Mouse (Mus musculus): ENCODE results near the gene Lce3c. TPM values are rescaled to one million over a fixed set of nuclear protein-coding genes. Genes with fewer than 3 reads are reported as not detected.

Lce3c gene
- polyA plus RNA-seq, 1 experiment from 2014 or later = not detected

DNA sequence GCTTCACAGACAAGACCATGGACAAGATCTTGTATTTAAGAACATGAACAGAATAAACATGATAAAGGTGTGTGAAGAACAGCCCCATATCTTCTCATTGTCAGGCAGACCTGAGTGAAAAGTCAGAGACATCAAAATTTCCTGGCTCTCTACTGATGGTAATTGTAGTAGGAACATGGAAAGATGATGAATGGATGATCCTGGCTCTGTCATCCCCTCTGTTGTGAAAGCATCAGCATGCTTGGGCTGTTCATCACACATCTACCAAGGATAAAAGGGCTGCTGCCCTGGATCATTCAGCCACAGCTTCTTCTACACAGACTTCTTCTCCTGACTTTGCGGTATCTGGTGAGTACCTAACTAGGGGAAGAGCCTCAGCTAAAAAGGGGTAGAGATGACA is 12.8 kb downstream of the Lce3c start, which contains the start of gene Lce3d:
Gene Lce3d (plus strand): TSS at position 301 of the 400 bp plus-strand sequence.
- H3K9ac ChIP-seq (ENCODE audit: low read length) = no peak within 1 kb of the TSS
- 96% methylated on average over 1 of the region's 1 CpGs for WGBS
- ATAC-seq (replicated peaks; ENCODE audit: low FRiP score, low TSS enrichment, low read depth) (no peak), DNase-seq (ENCODE audit: low spot score) (no peak)
- no peaks in the 10 kb centered on the region for H3K4me1 ChIP-seq (replicated peaks; ENCODE audit: control insufficient read depth, insufficient read depth, low read length)
- H3K27me3 ChIP-seq (replicated peaks; ENCODE audit: control insufficient read depth, insufficient read depth, low read length) = no peaks in the 10 kb centered on the region
- no peak within 1 kb of the TSS for H3K4me2 ChIP-seq (ENCODE audit: low read length)
- H3K27ac ChIP-seq (ENCODE audit: low read depth) = no peak within 1 kb of the TSS
- H3K36me3 ChIP-seq (ENCODE audit: control insufficient read depth, insufficient read depth, low read length) = no peaks in the 10 kb centered on the region
- no peaks in the 10 kb centered on the region for H3K9me3 ChIP-seq (ENCODE audit: control insufficient read depth, low read length)
- H3K4me3 ChIP-seq (ENCODE audit: low read depth, low read length) = no peak within 1 kb of the TSS

GRCm38 (mm10) chr3:92966761-92967160 is 22.5 kb downstream of the Lce3c start, which contains the start of gene Lce3e:
Gene Lce3e, plus strand, starts transcription at chr3:92967061.
- no peak for DNase-seq (ENCODE audit: low spot score)
- 85% methylated on average over 2 of the region's 2 CpGs for WGBS

GRCm38 (mm10) chr3:92978484-92978883 is 34.2 kb downstream of the Lce3c start:
- DNase-seq (ENCODE audit: low spot score) (no peak), ATAC-seq (replicated peaks; ENCODE audit: low FRiP score, low TSS enrichment, low read depth) (no peak)
- H3K27me3 ChIP-seq (replicated peaks; ENCODE audit: control insufficient read depth, insufficient read depth, low read length) = no peaks in the 10 kb centered on the region
- H3K27ac ChIP-seq (ENCODE audit: low read depth) = no peak overlapping the region
- no peak overlapping the region for H3K4me2 ChIP-seq (ENCODE audit: low read length)
- WGBS = 80% methylated on average over 2 of the region's 2 CpGs
- no peaks in the 10 kb centered on the region for H3K36me3 ChIP-seq (ENCODE audit: control insufficient read depth, insufficient read depth, low read length)
- no peaks in the 10 kb centered on the region for H3K4me1 ChIP-seq (replicated peaks; ENCODE audit: control insufficient read depth, insufficient read depth, low read length)
- H3K9me3 ChIP-seq (ENCODE audit: control insufficient read depth, low read length) = no peaks in the 10 kb centered on the region
- no peak overlapping the region for H3K4me3 ChIP-seq (ENCODE audit: low read depth, low read length)
- no peak overlapping the region for H3K9ac ChIP-seq (ENCODE audit: low read length)

More at GRCm38 (mm10) chr3:92966761-92967160, 22.5 kb downstream of the Lce3c start, which contains the start of gene Lce3e:
- no peak within 1 kb of the TSS for H3K4me3 ChIP-seq (ENCODE audit: low read depth, low read length)
- no peak within 1 kb of the TSS for H3K27ac ChIP-seq (ENCODE audit: low read depth)
- no peak within 1 kb of the TSS for H3K4me2 ChIP-seq (ENCODE audit: low read length)
- H3K9me3 ChIP-seq (ENCODE audit: control insufficient read depth, low read length) = no peaks in the 10 kb centered on the region
- no peaks in the 10 kb centered on the region for H3K4me1 ChIP-seq (replicated peaks; ENCODE audit: control insufficient read depth, insufficient read depth, low read length)
- no peak for ATAC-seq (replicated peaks; ENCODE audit: low FRiP score, low TSS enrichment, low read depth)
- no peaks in the 10 kb centered on the region for H3K27me3 ChIP-seq (replicated peaks; ENCODE audit: control insufficient read depth, insufficient read depth, low read length)
- no peak within 1 kb of the TSS for H3K9ac ChIP-seq (ENCODE audit: low read length)
- no peaks in the 10 kb centered on the region for H3K36me3 ChIP-seq (ENCODE audit: control insufficient read depth, insufficient read depth, low read length)

DNA sequence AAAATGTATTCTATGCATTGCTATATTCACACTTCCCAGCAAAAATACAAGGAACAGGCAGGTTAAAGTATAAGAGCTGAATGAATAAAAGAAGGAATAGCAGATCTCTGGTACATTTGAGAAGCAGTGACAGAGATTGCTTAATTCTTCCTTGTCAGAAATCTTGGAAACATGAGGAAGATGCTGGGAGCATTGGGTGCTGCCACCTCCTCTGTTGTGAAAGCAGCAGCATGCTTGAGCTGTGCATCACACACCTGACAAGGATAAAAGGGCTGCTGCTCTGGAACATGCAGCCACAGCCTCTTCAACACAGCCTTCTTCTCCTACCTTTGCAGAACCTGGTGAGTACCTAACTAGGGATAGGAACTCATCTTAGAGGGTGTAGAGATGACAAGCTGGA is 47.6 kb downstream of the Lce3c start, which contains the start of gene Lce3f:
Gene Lce3f (plus strand): TSS at position 301 of the 400 bp plus-strand sequence.
- no peak within 1 kb of the TSS for H3K9ac ChIP-seq (ENCODE audit: low read length)
- no peaks in the 10 kb centered on the region for H3K36me3 ChIP-seq (ENCODE audit: control insufficient read depth, insufficient read depth, low read length)
- no peak within 1 kb of the TSS for H3K4me3 ChIP-seq (ENCODE audit: low read depth, low read length)
- no peaks in the 10 kb centered on the region for H3K4me1 ChIP-seq (replicated peaks; ENCODE audit: control insufficient read depth, insufficient read depth, low read length)
- no peak for DNase-seq (ENCODE audit: low spot score)
- H3K9me3 ChIP-seq (ENCODE audit: control insufficient read depth, low read length) = no peaks in the 10 kb centered on the region
- no peak within 1 kb of the TSS for H3K27ac ChIP-seq (ENCODE audit: low read depth)
- ATAC-seq (replicated peaks; ENCODE audit: low FRiP score, low TSS enrichment, low read depth) = no peak
- H3K27me3 ChIP-seq (replicated peaks; ENCODE audit: control insufficient read depth, insufficient read depth, low read length) = no peaks in the 10 kb centered on the region
- H3K4me2 ChIP-seq (ENCODE audit: low read length) = no peak within 1 kb of the TSS

Other genes with a start within 250 kb of the Lce3c start
- gene Lce1e, start 235.4 kb upstream of the Lce3c start, polyA plus RNA-seq (2014; fragmentation: Nextera tagmentation; extraction: Ambion mirVana) = not detected in 2 replicates
- gene Lce1f, start 224.1 kb upstream of the Lce3c start, polyA plus RNA-seq (2014; fragmentation: Nextera tagmentation; extraction: Ambion mirVana) = not detected in 2 replicates
- not detected in 2 replicates for gene Gm38119, start 205.4 kb upstream of the Lce3c start, polyA plus RNA-seq (2014; fragmentation: Nextera tagmentation; extraction: Ambion mirVana)
- gene Lce1g, start 192.1 kb upstream of the Lce3c start, polyA plus RNA-seq (2014; fragmentation: Nextera tagmentation; extraction: Ambion mirVana) = not detected in 2 replicates
- gene Lce1h, start 179.4 kb upstream of the Lce3c start, polyA plus RNA-seq (2014; fragmentation: Nextera tagmentation; extraction: Ambion mirVana) = not detected in 2 replicates
- gene Lce1i, start 165.6 kb upstream of the Lce3c start, polyA plus RNA-seq (2014; fragmentation: Nextera tagmentation; extraction: Ambion mirVana) = not detected in 2 replicates
- gene Lce1j, start 154.0 kb upstream of the Lce3c start, polyA plus RNA-seq (2014; fragmentation: Nextera tagmentation; extraction: Ambion mirVana) = not detected in 2 replicates
- not detected in 2 replicates for gene Lce1k, start 136.6 kb upstream of the Lce3c start, polyA plus RNA-seq (2014; fragmentation: Nextera tagmentation; extraction: Ambion mirVana)
- gene Kprp, start 117.2 kb upstream of the Lce3c start, polyA plus RNA-seq (2014; fragmentation: Nextera tagmentation; extraction: Ambion mirVana) = not detected in 2 replicates
- gene Lce1l, start 93.2 kb upstream of the Lce3c start, polyA plus RNA-seq (2014; fragmentation: Nextera tagmentation; extraction: Ambion mirVana) = not detected in 2 replicates
- gene 2310050C09Rik, start 74.3 kb upstream of the Lce3c start, polyA plus RNA-seq (2014; fragmentation: Nextera tagmentation; extraction: Ambion mirVana) = not detected in 2 replicates
- not detected in 2 replicates for gene Lce3a, start 18.3 kb upstream of the Lce3c start, polyA plus RNA-seq (2014; fragmentation: Nextera tagmentation; extraction: Ambion mirVana)
- not detected in 2 replicates for gene Lce3b, start 11.5 kb upstream of the Lce3c start, polyA plus RNA-seq (2014; fragmentation: Nextera tagmentation; extraction: Ambion mirVana)
- not detected in 2 replicates for gene Lce3d, start 12.9 kb downstream of the Lce3c start, polyA plus RNA-seq (2014; fragmentation: Nextera tagmentation; extraction: Ambion mirVana)
- not detected in 2 replicates for gene Lce3e, start 22.6 kb downstream of the Lce3c start, polyA plus RNA-seq (2014; fragmentation: Nextera tagmentation; extraction: Ambion mirVana)
- gene Lce3f, start 47.7 kb downstream of the Lce3c start, polyA plus RNA-seq (2014; fragmentation: Nextera tagmentation; extraction: Ambion mirVana) = not detected in 2 replicates
- not detected in 2 replicates for gene Crct1, start 71.2 kb downstream of the Lce3c start, polyA plus RNA-seq (2014; fragmentation: Nextera tagmentation; extraction: Ambion mirVana)
- not detected in 2 replicates for gene Lce1m, start 74.6 kb downstream of the Lce3c start, polyA plus RNA-seq (2014; fragmentation: Nextera tagmentation; extraction: Ambion mirVana)
- not detected in 2 replicates for gene Gm4858, start 124.3 kb downstream of the Lce3c start, polyA plus RNA-seq (2014; fragmentation: Nextera tagmentation; extraction: Ambion mirVana)
- not detected in 2 replicates for gene Crnn, start 200.3 kb downstream of the Lce3c start, polyA plus RNA-seq (2014; fragmentation: Nextera tagmentation; extraction: Ambion mirVana)

All from intestine, embryonic 14.5 days (tissue).